Mouse (Mus musculus) hindbrain, embryonic 14.5 days (tissue): ENCODE results near the gene Ppp2r5c. TPM values are rescaled to one million over a fixed set of nuclear protein-coding genes. Genes with fewer than 3 reads are reported as not detected.

ENCODE experiments used
- ATAC-seq: fragments of 200-750 bp; cut with Nextera tagmentation; 2 replicates; pipeline ENCODE4 v1.8.0; 2017; ENCODE audit warnings: moderate number of reproducible peaks, mild to moderate bottlenecking, moderate TSS enrichment, moderate library complexity; ENCODE audit not compliant: low FRiP score
- DNase-seq: peaks from one replicate; pipeline ENCODE4 v3.0.0-alpha.2; 2015; ENCODE audit warnings: low spot score
- H3K27ac ChIP-seq: fragments of 300-500 bp; sonication (generic); 2 replicates; pipeline ENCODE4 v1.5.1; 2014; ENCODE audit warnings: mild to moderate bottlenecking, moderate library complexity
- H3K27me3 ChIP-seq: fragments of 300-500 bp; sonication (generic); 2 replicates; pipeline ENCODE4 v1.6.1; 2014; ENCODE audit warnings: mild to moderate bottlenecking, low read length, mixed read lengths; ENCODE audit not compliant: control insufficient read depth, insufficient read depth
- H3K36me3 ChIP-seq: fragments of 300-500 bp; sonication (generic); replicated peaks from 2 replicates; pipeline ENCODE4 v1.6.1; 2014; ENCODE audit not compliant: control insufficient read depth, insufficient read depth
- H3K4me1 ChIP-seq: fragments of 300-500 bp; sonication (generic); replicated peaks from 2 replicates; pipeline ENCODE4 v1.6.1; 2014; ENCODE audit warnings: antibody characterized with exemption, low read length, mixed read lengths; ENCODE audit not compliant: control insufficient read depth, insufficient read depth
- H3K4me2 ChIP-seq: fragments of 300-500 bp; sonication (generic); replicated peaks from 2 replicates; pipeline ENCODE4 v1.6.1; 2014; ENCODE audit warnings: mild to moderate bottlenecking, moderate library complexity
- H3K4me3 ChIP-seq: fragments of 300-500 bp; sonication (generic); replicated peaks from 2 replicates; pipeline ENCODE4 v1.5.1; 2014; ENCODE audit warnings: mild to moderate bottlenecking, low read length
- H3K9ac ChIP-seq: fragments of 300-500 bp; sonication (generic); 2 replicates; pipeline ENCODE4 v1.6.1; 2014
- H3K9me3 ChIP-seq: fragments of 300-500 bp; sonication (generic); 2 replicates; pipeline ENCODE4 v1.6.1; 2016; ENCODE audit warnings: low read length; ENCODE audit not compliant: control insufficient read depth
- WGBS: fragments of 180-500 bp; shearing (Covaris S2); extraction: QIAGEN DNeasy Blood & Tissue Kit; methylation state at CpG from one replicate; pipeline ENCODE4 v1.1.7; 2014; 5-methylcytosine and 5-hydroxymethylcytosine counted together
- polyA plus RNA-seq: library from polyadenylated mRNA; unstranded; fragments of >200 nt; fragmentation: Nextera tagmentation; extraction: Ambion mirVana; gene quantifications from 2 replicates; pipeline ENCODE4 v1.2.1, GENCODE M21; 2014

Gene Ppp2r5c
- polyA plus RNA-seq, 1 experiment from 2014 or later = 163 TPM

GRCm38 (mm10) chr12:110550364-110550763 lies 103.4 kb downstream of the Ppp2r5c start:
- no peak overlapping the region for H3K4me3 ChIP-seq
- H3K36me3 ChIP-seq = peaks cover 88% of the 10 kb centered on the region
- ATAC-seq (no peak), DNase-seq (no peak)
- H3K27ac ChIP-seq = no peak overlapping the region
- no peaks in the 10 kb centered on the region for H3K4me1 ChIP-seq
- no peak overlapping the region for H3K9ac ChIP-seq
- H3K27me3 ChIP-seq = no peaks in the 10 kb centered on the region
- WGBS = 95% methylated on average over 15 of the region's 15 CpGs
- no peaks in the 10 kb centered on the region for H3K9me3 ChIP-seq
- H3K4me2 ChIP-seq = no peak overlapping the region

DNA sequence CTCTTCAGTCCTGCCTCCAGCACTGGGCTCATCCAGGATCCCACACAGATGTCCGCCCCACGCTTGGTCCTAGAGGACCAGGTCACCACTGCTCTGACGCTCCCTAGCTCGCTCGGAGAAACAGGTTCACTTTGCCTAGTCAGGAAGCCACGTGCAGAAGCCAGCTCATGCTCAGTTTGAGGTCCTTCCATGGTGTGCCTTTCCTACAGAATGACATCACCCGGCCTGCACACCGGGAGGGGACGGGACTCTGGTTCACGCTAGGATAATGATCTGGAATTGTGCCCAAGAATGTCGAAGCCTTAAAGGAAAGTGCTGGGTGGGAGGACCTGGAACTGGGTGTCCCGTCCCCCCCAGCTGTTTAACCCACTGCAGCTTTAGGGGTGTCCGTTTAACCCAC lies 105.2 kb downstream of the Ppp2r5c start:
- WGBS = 91% methylated on average over 13 of the region's 13 CpGs
- Histone ChIP-seq H3K4me3 (no peak overlapping the region), H3K27me3 (no peaks in the 10 kb centered on the region), H3K9me3 (no peaks in the 10 kb centered on the region), H3K4me1 (no peaks in the 10 kb centered on the region), H3K27ac (no peak overlapping the region), H3K36me3 (peaks cover 90% of the 10 kb centered on the region), H3K4me2 (no peak overlapping the region), H3K9ac (no peak overlapping the region)
- DNase-seq (no peak), ATAC-seq (no peak)

- ATAC-seq (no peak), DNase-seq (no peak)
- Histone ChIP-seq H3K9ac (no peak overlapping the region), H3K4me1 (no peaks in the 10 kb centered on the region), H3K9me3 (no peaks in the 10 kb centered on the region), H3K4me2 (no peak overlapping the region), H3K27me3 (no peaks in the 10 kb centered on the region), H3K27ac (no peak overlapping the region), H3K4me3 (no peak overlapping the region), H3K36me3 (peaks cover 91% of the 10 kb centered on the region)
- WGBS = 93% methylated on average over 5 of the region's 5 CpGs
Measured at GRCm38 (mm10) chr12:110553362-110553761, 106.4 kb downstream of the Ppp2r5c start.

GRCm38 (mm10) chr12:110555536-110556240 lies 108.8 kb downstream of the Ppp2r5c start:
- H3K4me3 ChIP-seq = no peak overlapping the region
- H3K36me3 ChIP-seq = peaks cover 93% of the 10 kb centered on the region
- H3K9ac ChIP-seq = no peak overlapping the region
- H3K27me3 ChIP-seq = no peaks in the 10 kb centered on the region
- H3K9me3 ChIP-seq = no peaks in the 10 kb centered on the region
- no peaks in the 10 kb centered on the region for H3K4me1 ChIP-seq
- H3K4me2 ChIP-seq = no peak overlapping the region
- ATAC-seq (no peak), DNase-seq (no peak)
- H3K27ac ChIP-seq = no peak overlapping the region
- 94% methylated on average over 21 of the region's 21 CpGs for WGBS

- DNase-seq (no peak), ATAC-seq (no peak)
- Histone ChIP-seq H3K27ac (no peak overlapping the region), H3K4me2 (no peak overlapping the region), H3K4me3 (no peak overlapping the region), H3K36me3 (peaks cover 95% of the 10 kb centered on the region), H3K4me1 (no peaks in the 10 kb centered on the region), H3K9me3 (no peaks in the 10 kb centered on the region), H3K27me3 (no peaks in the 10 kb centered on the region), H3K9ac (no peak overlapping the region)
- WGBS = 89% methylated on average over 18 of the region's 18 CpGs
Measured at GRCm38 (mm10) chr12:110556861-110557628, 110.1 kb downstream of the Ppp2r5c start.

DNA sequence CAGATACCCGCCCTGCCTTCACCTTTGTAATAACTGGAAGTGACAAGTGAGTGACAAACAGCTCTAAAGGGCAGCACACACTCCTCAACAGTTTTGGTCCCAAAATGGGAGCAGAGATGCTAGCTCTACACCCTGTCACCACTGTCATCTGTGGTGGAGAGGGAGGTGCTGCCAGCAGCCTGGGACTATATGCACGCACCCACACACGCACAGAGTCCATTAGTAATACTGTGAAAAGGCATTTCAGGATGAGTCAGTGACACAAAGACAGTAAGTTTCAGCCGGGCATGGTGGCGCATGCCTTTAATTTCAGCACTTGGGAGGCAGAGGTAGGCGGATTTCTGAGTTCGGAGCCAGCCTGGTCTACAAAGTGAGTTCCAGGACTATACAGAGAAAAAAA lies 111.3 kb downstream of the Ppp2r5c start:
- ATAC-seq (no peak), DNase-seq (no peak)
- Histone ChIP-seq H3K27ac (no peak overlapping the region), H3K4me1 (no peaks in the 10 kb centered on the region), H3K9ac (no peak overlapping the region), H3K36me3 (peaks cover 95% of the 10 kb centered on the region), H3K4me3 (no peak overlapping the region), H3K9me3 (no peaks in the 10 kb centered on the region), H3K27me3 (no peaks in the 10 kb centered on the region), H3K4me2 (no peak overlapping the region)
- WGBS = 98% methylated on average over 7 of the region's 7 CpGs

DNA sequence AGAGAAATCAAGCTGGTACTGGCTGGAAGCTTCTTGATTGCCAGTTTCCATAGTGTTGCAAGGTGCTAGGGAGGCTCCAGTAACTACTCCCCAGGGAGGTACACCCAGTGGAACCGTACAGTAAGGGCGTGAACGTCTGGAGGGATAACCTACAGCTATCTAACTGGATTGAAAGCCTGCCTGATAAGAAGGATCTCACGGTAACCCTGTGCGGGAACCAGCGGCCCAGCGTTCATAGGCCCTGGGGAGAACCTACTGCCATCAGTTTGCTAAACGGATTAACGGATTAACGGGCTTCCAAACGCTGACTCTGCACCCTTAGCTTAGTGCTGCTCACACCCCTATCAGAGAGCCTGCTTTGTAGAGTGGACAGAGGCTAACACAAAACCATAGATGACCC lies 116.5 kb downstream of the Ppp2r5c start:
- no peaks in the 10 kb centered on the region for H3K27me3 ChIP-seq
- H3K4me3 ChIP-seq = no peak overlapping the region
- no peak overlapping the region for H3K9ac ChIP-seq
- ATAC-seq (no peak), DNase-seq (no peak)
- no peak overlapping the region for H3K4me2 ChIP-seq
- H3K9me3 ChIP-seq = no peaks in the 10 kb centered on the region
- no peaks in the 10 kb centered on the region for H3K4me1 ChIP-seq
- H3K27ac ChIP-seq = no peak overlapping the region
- 95% methylated on average over 11 of the region's 11 CpGs for WGBS
- H3K36me3 ChIP-seq = peaks cover 95% of the 10 kb centered on the region

- H3K9ac ChIP-seq = no peak overlapping the region
- no peaks in the 10 kb centered on the region for H3K4me1 ChIP-seq
- DNase-seq (no peak), ATAC-seq (no peak)
- H3K27me3 ChIP-seq = no peaks in the 10 kb centered on the region
- WGBS = 91% methylated on average over 11 of the region's 11 CpGs
- H3K4me2 ChIP-seq = no peak overlapping the region
- H3K36me3 ChIP-seq = peaks cover 94% of the 10 kb centered on the region
- H3K9me3 ChIP-seq = no peaks in the 10 kb centered on the region
- no peak overlapping the region for H3K4me3 ChIP-seq
- H3K27ac ChIP-seq = no peak overlapping the region
Measured at GRCm38 (mm10) chr12:110564848-110565247, 117.9 kb downstream of the Ppp2r5c start.

DNA sequence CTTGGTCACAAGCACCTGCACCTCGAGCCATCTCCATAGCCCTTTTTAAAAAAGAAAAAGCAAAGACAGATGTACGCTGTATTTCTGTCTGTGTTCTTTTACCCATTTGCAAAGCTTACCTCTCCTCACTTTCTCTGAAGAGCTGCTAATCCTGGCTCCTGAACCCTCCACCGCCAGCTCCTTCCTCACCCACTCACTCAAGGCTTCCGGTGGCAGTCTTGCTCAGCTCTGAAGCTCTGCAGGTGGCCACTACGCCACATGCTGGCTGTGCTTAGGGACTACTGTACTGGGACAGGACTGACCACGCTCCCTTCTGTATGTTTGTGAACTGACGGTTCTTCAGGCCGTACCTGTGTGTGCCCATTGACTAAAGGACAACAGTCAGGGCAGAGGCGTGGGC lies 119.4 kb downstream of the Ppp2r5c start:
- Histone ChIP-seq H3K4me3 (no peak overlapping the region), H3K27me3 (no peaks in the 10 kb centered on the region), H3K4me1 (no peaks in the 10 kb centered on the region), H3K9ac (no peak overlapping the region), H3K4me2 (no peak overlapping the region), H3K9me3 (no peaks in the 10 kb centered on the region), H3K36me3 (peaks cover 94% of the 10 kb centered on the region), H3K27ac (no peak overlapping the region)
- ATAC-seq = no peak
- DNase-seq = no peak
- 87% methylated on average over 9 of the region's 9 CpGs for WGBS
